Mouse (Mus musculus) thymus, adult 2 months (tissue): ENCODE results near the gene Slc9a1.

Experiments
- CTCF ChIP-seq: fragments of 200-500 bp; IDR thresholded peaks from 2 replicates; pipeline ENCODE4 v1.5.1; 2012; ENCODE audit warnings: mild to moderate bottlenecking, control low read depth, low read length, moderate library complexity, borderline replicate concordance; ENCODE audit not compliant: control insufficient read depth, poor library complexity, insufficient read depth; ENCODE audit errors: extremely low read depth
- POLR2A ChIP-seq: fragments of 200-500 bp; IDR thresholded peaks from 2 replicates; pipeline ENCODE4 v1.6.1; 2012; ENCODE audit warnings: mild to moderate bottlenecking, low read length, control low read depth, moderate library complexity; ENCODE audit not compliant: control insufficient read depth, poor library complexity, insufficient read depth; ENCODE audit errors: extremely low read depth

GRCm38 (mm10) chr4:133328129-133328528 lies 41.4 kb upstream of the Slc9a1 start:
- no peak for TF ChIP-seq POLR2A
- no peak for TF ChIP-seq CTCF
